Comparison of ENCODE assay signal across 8 mouse cellular contexts in genomic region chr5:120579898-120580626, GRCm38 (mm10). TPM values are rescaled to one million over a fixed set of nuclear protein-coding genes. Genes with fewer than 3 reads are reported as not detected.
A peak's percentile ranks its signal among the peaks of the same experiment; 100 is the strongest.
DNase-seq lines count a peak whose midpoint lies in the region; ATAC-seq and TF ChIP-seq lines count a peak whose summit lies in the region.

No protein-coding gene starts in this region.

- 86% methylated on average over 25 of the region's 26 CpGs for WGBS in embryonic facial prominence, embryonic 14.5 days
- WGBS in limb, embryonic 10.5 days = 89% methylated on average over 26 of the region's 26 CpGs
- WGBS in stomach, embryonic 16.5 days = 90% methylated on average over 26 of the region's 26 CpGs

- peaks cover 50% of the 10 kb centered on the region for H3K36me3 ChIP-seq in embryonic facial prominence, embryonic 14.5 days (ENCODE audit: control insufficient read depth, insufficient read depth, low read length)
- H3K36me3 ChIP-seq in limb, embryonic 10.5 days = peaks cover 45% of the 10 kb centered on the region
- peaks cover 4% of the 10 kb centered on the region; the same call in 1 of the 2 replicates for H3K36me3 ChIP-seq in stomach, embryonic 16.5 days (ENCODE audit: control insufficient read depth, insufficient read depth, low read length)

- no peaks in the 10 kb centered on the region for H3K9me3 ChIP-seq in embryonic facial prominence, embryonic 14.5 days (ENCODE audit: control insufficient read depth, low read length)
- H3K9me3 ChIP-seq in limb, embryonic 10.5 days (replicated peaks) = no peaks in the 10 kb centered on the region
- H3K9me3 ChIP-seq in stomach, embryonic 16.5 days (replicated peaks; ENCODE audit: control insufficient read depth, low read length) = no peaks in the 10 kb centered on the region

- peak overlapping the region; percentile 53; the same call in 1 of the 2 replicates for H3K27ac ChIP-seq in layer of hippocampus, adult 2 months
- peak overlapping the region; percentile 74; the same call in 1 of the 2 replicates for H3K27ac ChIP-seq in embryonic facial prominence, embryonic 14.5 days (replicated peaks; ENCODE audit: low read depth, low read length)
- H3K27ac ChIP-seq in limb, embryonic 10.5 days = peak overlapping the region; percentile 73
- peak overlapping the region; percentile 82 for H3K27ac ChIP-seq in stomach, embryonic 16.5 days (ENCODE audit: low read length)

- H3K4me3 ChIP-seq in layer of hippocampus, adult 2 months = no peak overlapping the region; the same call in 1 of the 2 replicates
- H3K4me3 ChIP-seq in embryonic facial prominence, embryonic 14.5 days (ENCODE audit: low read depth, low read length) = no peak overlapping the region
- H3K4me3 ChIP-seq in limb, embryonic 10.5 days = no peak overlapping the region
- H3K4me3 ChIP-seq in stomach, embryonic 16.5 days (replicated peaks; ENCODE audit: low read length) = no peak overlapping the region

- H3K4me2 ChIP-seq in embryonic facial prominence, embryonic 14.5 days (ENCODE audit: low read depth, low read length) = peak overlapping the region; percentile 8; the same call in 1 of the 2 replicates
- H3K4me2 ChIP-seq in stomach, embryonic 16.5 days (ENCODE audit: low read depth, low read length) = no peak overlapping the region

- no peak for DNase-seq in layer of hippocampus, adult 2 months (ENCODE audit: low spot score in 2 of 2)
- no peak for DNase-seq in layer of hippocampus, adult 11-12 months (ENCODE audit: low spot score)
- DNase-seq in embryonic facial prominence, embryonic 14.5 days (ENCODE audit: low spot score) = no peak
- DNase-seq in limb, embryonic 10.5 days (ENCODE audit: low spot score) = no peak
- no peak for DNase-seq in spleen, postnatal 36 days (ENCODE audit: low spot score in 2 of 2)
- DNase-seq in right cerebral cortex, postnatal 4 days = no peak
- DNase-seq in adrenal gland, adult 18-20 months (ENCODE audit: low spot score in 2 of 2) = no peak

- no peak overlapping the region for H3K9ac ChIP-seq in embryonic facial prominence, embryonic 14.5 days (ENCODE audit: low read depth, low read length)
- H3K9ac ChIP-seq in stomach, embryonic 16.5 days (ENCODE audit: low read length) = peak overlapping the region; percentile 34; the same call in 1 of the 2 replicates

- H3K27me3 ChIP-seq in embryonic facial prominence, embryonic 14.5 days (replicated peaks; ENCODE audit: control insufficient read depth, insufficient read depth, low read length) = no peaks in the 10 kb centered on the region
- no peaks in the 10 kb centered on the region for H3K27me3 ChIP-seq in limb, embryonic 10.5 days (ENCODE audit: low read depth, poor library complexity, severe bottlenecking)
- no peaks in the 10 kb centered on the region for H3K27me3 ChIP-seq in stomach, embryonic 16.5 days (ENCODE audit: control insufficient read depth, insufficient read depth, low read length)

- no peak for TF ChIP-seq CTCF in layer of hippocampus, adult 2 months (conservative IDR thresholded peaks at IDR 0.05)

- no peak for ATAC-seq in embryonic facial prominence, embryonic 14.5 days (ENCODE audit: low read depth)
- ATAC-seq in stomach, embryonic 16.5 days (ENCODE audit: insufficient read depth, low FRiP score) = no peak

- peaks cover 22% of the 10 kb centered on the region for H3K4me1 ChIP-seq in embryonic facial prominence, embryonic 14.5 days (ENCODE audit: control insufficient read depth, insufficient read depth, low read length)
- peaks cover 61% of the 10 kb centered on the region for H3K4me1 ChIP-seq in limb, embryonic 10.5 days
- peaks cover 36% of the 10 kb centered on the region for H3K4me1 ChIP-seq in stomach, embryonic 16.5 days (ENCODE audit: control insufficient read depth, insufficient read depth, low read length)

RNA-seq across cellular contexts. Expression of gene Tpcn1, which starts 8.4 kb away (rescaled TPM):
- 10 to 100 TPM; 34.8 to 40.8 TPM for total RNA-seq in layer of hippocampus, adult 2 months (2021)
- 24.8 and 26.7 TPM in 2 replicates for polyA plus RNA-seq in embryonic facial prominence, embryonic 14.5 days (2014; fragmentation: Nextera tagmentation; extraction: Ambion mirVana)
- 12.3 and 13.2 TPM in 2 replicates for polyA plus RNA-seq in limb, embryonic 10.5 days (2016; fragmentation: Nextera tagmentation; extraction: Ambion mirVana)
- 21.5 and 23.8 TPM in 2 replicates for polyA plus RNA-seq in stomach, embryonic 16.5 days (2015; fragmentation: Nextera tagmentation; extraction: Ambion mirVana)
- 10 to 100 TPM; 33.6 to 42.2 TPM for total RNA-seq in adrenal gland, adult 18-20 months (2021)

RNA-seq across cellular contexts. Expression of gene Iqcd, which starts 8.8 kb away (rescaled TPM):
- total RNA-seq in layer of hippocampus, adult 2 months (2021) = 1 to 10 TPM in 1 of 2 experiments, under 1 TPM in 1; 1.00 to 1.2 TPM
- polyA plus RNA-seq in embryonic facial prominence, embryonic 14.5 days (2014; fragmentation: Nextera tagmentation; extraction: Ambion mirVana) = 0.60 and 1.7 TPM in 2 replicates
- polyA plus RNA-seq in limb, embryonic 10.5 days (2016; fragmentation: Nextera tagmentation; extraction: Ambion mirVana) = 0.30 and 0.41 TPM in 2 replicates
- polyA plus RNA-seq in stomach, embryonic 16.5 days (2015; fragmentation: Nextera tagmentation; extraction: Ambion mirVana) = 0.34 and 0.67 TPM in 2 replicates
- total RNA-seq in adrenal gland, adult 18-20 months (2021) = under 1 TPM; 0.36 to 0.48 TPM

RNA-seq across cellular contexts. Expression of gene Rita1, which starts 32.3 kb away (rescaled TPM):
- total RNA-seq in layer of hippocampus, adult 2 months (2021) = 10 to 100 TPM; 23.7 to 28.0 TPM
- 9.9 and 11.4 TPM in 2 replicates for polyA plus RNA-seq in embryonic facial prominence, embryonic 14.5 days (2014; fragmentation: Nextera tagmentation; extraction: Ambion mirVana)
- polyA plus RNA-seq in limb, embryonic 10.5 days (2016; fragmentation: Nextera tagmentation; extraction: Ambion mirVana) = 17.5 and 19.5 TPM in 2 replicates
- 13.4 and 13.5 TPM in 2 replicates for polyA plus RNA-seq in stomach, embryonic 16.5 days (2015; fragmentation: Nextera tagmentation; extraction: Ambion mirVana)
- 10 to 100 TPM; 14.2 to 16.9 TPM for total RNA-seq in adrenal gland, adult 18-20 months (2021)

RNA-seq across cellular contexts. Expression of gene Ddx54, which starts 32.5 kb away (rescaled TPM):
- total RNA-seq in layer of hippocampus, adult 2 months (2021) = 10 to 100 TPM; 36.8 to 37.2 TPM
- 28.2 and 36.4 TPM in 2 replicates for polyA plus RNA-seq in embryonic facial prominence, embryonic 14.5 days (2014; fragmentation: Nextera tagmentation; extraction: Ambion mirVana)
- polyA plus RNA-seq in limb, embryonic 10.5 days (2016; fragmentation: Nextera tagmentation; extraction: Ambion mirVana) = 58.1 and 62.6 TPM in 2 replicates
- 41.9 and 45.6 TPM in 2 replicates for polyA plus RNA-seq in stomach, embryonic 16.5 days (2015; fragmentation: Nextera tagmentation; extraction: Ambion mirVana)
- 10 to 100 TPM; 44.1 to 57.6 TPM for total RNA-seq in adrenal gland, adult 18-20 months (2021)

RNA-seq across cellular contexts. Expression of gene Cfap73, which starts 54.0 kb away (rescaled TPM):
- total RNA-seq in layer of hippocampus, adult 2 months (2021) = under 1 TPM in 1 of 2 experiments, not detected in 1; 0.39 TPM
- 1.0 TPM in 1 of 2 replicates, not detected in the other for polyA plus RNA-seq in embryonic facial prominence, embryonic 14.5 days (2014; fragmentation: Nextera tagmentation; extraction: Ambion mirVana)
- not detected in 2 replicates for polyA plus RNA-seq in limb, embryonic 10.5 days (2016; fragmentation: Nextera tagmentation; extraction: Ambion mirVana)
- polyA plus RNA-seq in stomach, embryonic 16.5 days (2015; fragmentation: Nextera tagmentation; extraction: Ambion mirVana) = not detected in 2 replicates
- under 1 TPM in 1 of 2 experiments, not detected in 1; 0.33 TPM for total RNA-seq in adrenal gland, adult 18-20 months (2021)
